Mouse (Mus musculus): ENCODE measurements around the gene R3hdm1.

- no peak for TF ChIP-seq CTCF (IDR thresholded peaks at IDR 0.05; ENCODE audit: low read depth, low read length)
- no peak for TF ChIP-seq POLR2A (IDR thresholded peaks at IDR 0.05; ENCODE audit: borderline replicate concordance, low read depth, low read length)
Measured at GRCm38 (mm10) chr1:128275908-128276307, 172.8 kb downstream of the R3hdm1 start.

Data from bone marrow macrophage, adult 2 months (primary cell).